Mouse (Mus musculus): ENCODE results near the gene Fam111a.

DNA sequence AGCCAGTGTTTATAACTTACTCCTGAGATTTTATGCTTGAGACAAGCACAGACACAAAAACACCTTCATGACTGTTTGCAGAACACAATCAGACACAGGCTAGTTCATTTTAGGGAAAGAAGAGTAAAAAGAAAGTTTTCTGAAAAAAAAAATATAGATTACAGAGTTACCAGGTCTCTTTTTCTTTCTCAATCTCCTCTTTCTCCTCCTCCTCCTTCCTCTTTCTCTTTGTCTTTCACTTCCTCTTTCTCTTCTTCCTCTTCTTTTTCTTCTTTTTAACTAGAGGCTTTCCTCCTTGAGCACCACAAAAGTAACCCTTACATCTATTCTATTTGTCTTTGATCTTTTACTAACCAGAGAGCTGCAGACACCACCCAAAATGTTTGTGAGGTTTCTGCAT lies 18.7 kb downstream of the Fam111a start:
- no peak for TF ChIP-seq CTCF (IDR thresholded peaks at IDR 0.05)
- no peak for TF ChIP-seq EP300 (IDR thresholded peaks at IDR 0.05)

Data from lung, postnatal 0 days (tissue).